In genomic region chr7:43678517-43678916, GRCm38 (mm10) we compare ENCODE assay signal across 1 mouse cellular context.
TF ChIP-seq lines count a peak whose summit lies in the region.

No protein-coding gene starts in this region.

TF ChIP-seq in CH12.LX, 34 proteins besides CTCF, POLR2A, EP300 and RAD21:
- TF ChIP-seq SMC3 (IDR thresholded peaks at IDR 0.05; ENCODE audit: low read depth, low read length): peak; percentile 31
- no peak for TF ChIP-seq ETS1 (conservative IDR thresholded peaks at IDR 0.05; ENCODE audit: low read depth, low read length)
- no peak for TF ChIP-seq ELF1 (IDR thresholded peaks at IDR 0.05; ENCODE audit: low read depth, low read length)
- TF ChIP-seq GABPA (IDR thresholded peaks at IDR 0.05; ENCODE audit: insufficient replicate concordance, low read depth, low read length): no peak
- no peak for TF ChIP-seq PAX5 (IDR thresholded peaks at IDR 0.05; ENCODE audit: low read length)
- no peak for TF ChIP-seq SIN3A (IDR thresholded peaks at IDR 0.05; ENCODE audit: low read length)
- TF ChIP-seq ZNF384 (IDR thresholded peaks at IDR 0.05; ENCODE audit: low read depth, low read length): no peak
- no peak for TF ChIP-seq TCF12 (IDR thresholded peaks at IDR 0.05; ENCODE audit: low read depth, low read length)
